Mouse (Mus musculus) cerebellum, adult (tissue): Measurements from ENCODE around the gene Fam20c.
A peak's percentile ranks its signal among the peaks of the same experiment; 100 is the strongest.

Source experiments
- ATAC-seq: cut with Nextera tagmentation; 2 replicates; pipeline ENCODE4 v1.9.2; 2017; ENCODE audit warnings: mild to moderate bottlenecking, moderate library complexity, mixed read lengths; ENCODE audit not compliant: insufficient number of reproducible peaks, low FRiP score, low TSS enrichment

Fam20c gene

DNA sequence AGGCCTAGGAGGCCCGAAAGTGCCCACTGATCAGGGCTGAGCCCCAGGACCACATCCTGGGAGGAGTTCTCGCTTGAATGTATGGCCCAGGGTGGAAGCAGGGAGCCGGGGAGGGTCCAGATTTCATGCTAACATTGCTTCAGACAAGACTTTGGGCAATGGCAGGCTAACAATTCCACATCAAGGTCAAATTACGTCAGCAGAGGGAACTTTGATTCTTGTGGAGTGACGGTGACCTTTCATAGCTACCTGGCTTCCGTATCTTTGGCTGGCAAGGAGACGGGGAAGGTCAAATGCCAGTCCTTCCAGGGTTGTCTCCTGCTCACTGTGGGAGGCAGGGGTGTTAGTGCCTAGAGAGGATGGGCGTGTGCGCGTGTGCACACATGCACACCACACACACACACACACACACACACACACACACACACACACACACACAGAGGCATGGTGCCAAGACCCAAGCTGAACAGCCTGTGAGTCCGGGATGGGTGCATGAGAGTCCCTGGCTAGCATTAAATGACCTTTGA, 36.7 kb downstream of the Fam20c start:
- ATAC-seq: no peak

GRCm38 (mm10) chr5:138801588-138802116, 47.3 kb downstream of the Fam20c start:
- no peak for ATAC-seq

DNA sequence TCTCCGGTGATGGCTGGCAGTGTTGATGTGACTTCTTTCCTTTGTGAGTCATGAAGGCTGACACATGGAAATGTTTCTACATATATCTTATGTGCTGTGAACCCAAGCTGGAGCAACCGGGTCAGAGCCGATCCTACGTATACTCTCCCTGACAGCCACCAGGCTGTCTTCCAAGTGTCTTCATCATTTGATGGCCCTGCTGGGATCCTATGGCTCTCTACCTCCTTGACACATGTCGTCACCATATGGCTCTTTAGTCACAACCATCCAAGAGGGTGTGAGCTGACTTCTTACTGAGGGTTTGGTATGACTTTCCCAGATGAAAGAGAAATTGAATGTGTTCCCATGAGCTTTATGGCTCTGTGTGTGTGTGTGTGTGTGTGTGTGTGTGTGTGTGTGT, 50.0 kb downstream of the Fam20c start:
- no peak for ATAC-seq

GRCm38 (mm10) chr5:138809767-138810166, 55.5 kb downstream of the Fam20c start:
- no peak for ATAC-seq

- no peak for ATAC-seq
Measured at GRCm38 (mm10) chr5:138819780-138820179, 65.5 kb downstream of the Fam20c start, which contains the start of gene Gm5294. Gene Gm5294 (plus strand): TSS chr5:138820080.

GRCm38 (mm10) chr5:138820717-138821332, 66.5 kb downstream of the Fam20c start:
- no peak for ATAC-seq

GRCm38 (mm10) chr5:138825090-138825489, 70.8 kb downstream of the Fam20c start:
- no peak for ATAC-seq

- ATAC-seq: no peak
Measured at GRCm38 (mm10) chr5:138833406-138833805, 79.1 kb downstream of the Fam20c start.

- ATAC-seq: no peak
Measured at GRCm38 (mm10) chr5:138834910-138835309, 80.6 kb downstream of the Fam20c start.

- ATAC-seq: no peak
Measured at GRCm38 (mm10) chr5:138840981-138841380, 86.7 kb downstream of the Fam20c start.

DNA sequence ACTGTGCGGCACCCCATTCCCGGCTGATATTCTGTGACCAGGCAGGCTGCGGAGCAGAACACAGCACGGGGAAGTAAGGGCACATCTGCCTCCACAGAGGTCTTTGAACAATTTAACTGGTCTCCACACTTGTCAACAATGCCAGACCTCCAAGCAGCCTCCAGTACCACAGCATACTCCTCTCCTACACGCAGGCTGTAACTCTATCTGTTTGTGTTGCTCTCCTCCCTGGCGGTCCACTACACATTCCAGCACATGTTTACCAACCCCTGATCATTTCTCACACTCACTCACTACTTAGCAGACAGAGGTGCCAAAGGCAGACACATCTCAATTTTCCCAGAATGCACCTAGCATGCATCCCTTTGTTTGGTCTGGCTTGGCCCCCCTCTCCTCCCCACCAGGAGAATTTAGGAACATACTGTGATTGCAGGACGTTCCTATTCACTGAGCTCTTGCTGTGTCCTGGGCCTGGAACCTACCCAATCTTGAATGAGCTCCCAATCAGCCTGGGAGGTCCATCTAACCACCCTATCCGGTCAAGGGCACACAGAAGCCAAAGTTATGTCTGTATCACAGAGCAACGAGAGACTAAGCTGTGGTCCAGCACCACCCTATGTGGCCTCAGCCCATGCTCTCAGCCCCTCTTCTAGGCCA, 89.0 kb downstream of the Fam20c start:
- no peak for ATAC-seq

DNA sequence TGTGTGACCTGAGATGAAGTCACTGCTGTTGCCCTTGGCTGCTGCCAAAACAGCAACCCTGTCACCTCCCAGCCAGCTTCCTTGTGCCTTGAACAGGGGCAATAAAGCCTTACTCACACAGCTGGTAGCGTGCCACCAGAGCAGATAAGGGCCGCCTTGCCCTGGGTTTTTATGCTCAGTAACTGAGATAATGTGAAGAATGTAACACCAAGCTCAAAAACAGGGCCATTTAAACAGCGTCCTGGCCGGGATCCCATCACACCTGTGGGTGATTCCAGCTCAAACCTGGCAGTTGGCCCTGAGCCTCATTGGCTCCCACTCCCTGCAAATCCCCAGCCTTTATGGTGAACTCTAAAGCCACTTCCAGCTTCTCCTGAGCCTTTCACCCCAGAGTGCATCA, 92.2 kb downstream of the Fam20c start:
- ATAC-seq: no peak

GRCm38 (mm10) chr5:138848102-138848501, 93.8 kb downstream of the Fam20c start:
- ATAC-seq: peak; percentile 66; the same call in 1 of the 2 replicates

DNA sequence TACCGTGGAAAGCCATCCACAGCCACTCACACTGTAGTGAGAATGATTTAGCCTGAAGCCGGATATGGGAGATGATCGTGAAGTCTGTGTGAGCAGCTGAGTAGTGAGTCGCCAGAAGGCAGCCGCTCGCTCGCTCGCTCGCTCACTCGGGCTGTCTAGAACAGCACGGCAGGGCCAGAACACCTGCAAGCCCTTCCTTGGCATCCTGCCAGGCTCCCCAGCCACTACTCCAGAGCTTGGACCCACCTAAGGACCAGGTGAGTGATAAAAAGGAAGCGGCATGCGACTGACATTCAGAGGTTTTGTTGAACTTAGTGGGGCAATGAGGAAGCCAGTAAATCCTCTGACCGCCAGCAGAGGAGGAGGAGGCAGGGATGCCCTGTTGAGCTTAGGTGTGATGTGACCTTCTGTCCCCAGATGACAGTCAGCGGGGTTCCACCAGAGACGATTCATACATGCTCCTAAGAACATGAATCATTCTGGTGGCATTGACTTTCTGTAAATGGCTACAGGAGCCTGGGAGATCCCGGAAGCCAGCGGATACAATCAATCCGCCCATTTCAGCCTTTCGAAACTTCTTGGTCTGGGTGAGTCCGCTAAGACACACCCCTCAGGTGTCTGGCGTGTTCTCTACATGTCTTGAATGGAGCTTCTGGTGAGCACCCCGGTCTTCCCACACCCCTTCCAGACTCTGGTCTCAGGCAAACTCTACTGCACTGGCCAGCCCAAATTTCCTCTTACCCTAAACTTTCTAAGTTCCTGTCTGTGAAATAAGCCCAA, 95.6 kb downstream of the Fam20c start:
- ATAC-seq: no peak

GRCm38 (mm10) chr5:138850462-138850844, 96.1 kb downstream of the Fam20c start:
- no peak for ATAC-seq

DNA sequence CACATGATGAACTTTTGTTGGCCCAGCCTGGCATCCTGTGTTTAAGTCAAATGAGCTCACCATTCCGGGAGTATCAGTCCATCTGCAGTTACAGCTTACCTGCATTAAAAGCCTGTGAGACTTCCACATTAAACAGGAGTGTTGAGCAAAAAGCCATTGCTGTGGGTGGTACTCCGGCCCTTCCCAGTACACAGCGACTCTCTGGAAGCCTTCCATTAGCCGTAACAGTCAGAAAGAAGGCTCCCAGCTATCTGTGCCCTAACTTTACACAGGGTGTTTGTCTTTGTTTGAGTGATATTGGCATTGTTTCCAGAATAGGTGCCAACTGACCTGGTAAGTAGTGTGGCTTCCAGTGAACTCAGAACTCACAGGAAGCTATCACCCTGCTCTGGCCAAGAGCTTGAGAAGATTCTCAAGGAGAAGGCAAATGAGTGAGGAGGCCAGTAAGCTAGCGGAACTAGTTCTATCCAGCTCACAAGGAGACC, 97.0 kb downstream of the Fam20c start:
- ATAC-seq: no peak

DNA sequence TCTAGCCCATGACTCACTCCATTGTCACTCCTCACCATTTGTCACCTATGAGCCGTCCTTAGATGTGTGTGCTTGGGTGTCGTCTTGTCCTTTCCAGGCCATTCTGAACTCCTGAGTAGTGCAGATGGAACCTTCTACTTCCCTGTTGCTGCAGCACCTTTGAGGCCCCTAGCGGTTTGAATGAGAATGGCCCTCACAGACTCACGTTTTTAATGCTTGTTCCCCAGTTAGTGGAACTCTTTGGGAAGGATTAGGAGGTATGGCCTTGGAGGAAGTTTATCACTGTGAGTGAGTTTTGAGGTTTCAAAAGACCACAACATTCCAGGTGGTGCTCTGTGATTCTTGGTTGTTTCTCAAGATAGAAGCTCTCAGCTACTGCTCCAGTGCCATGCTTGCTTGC, 97.8 kb downstream of the Fam20c start:
- ATAC-seq: no peak

GRCm38 (mm10) chr5:138853349-138853748, 99.0 kb downstream of the Fam20c start:
- no peak for ATAC-seq

GRCm38 (mm10) chr5:138857010-138857617, 102.8 kb downstream of the Fam20c start:
- ATAC-seq: peak; percentile 66

DNA sequence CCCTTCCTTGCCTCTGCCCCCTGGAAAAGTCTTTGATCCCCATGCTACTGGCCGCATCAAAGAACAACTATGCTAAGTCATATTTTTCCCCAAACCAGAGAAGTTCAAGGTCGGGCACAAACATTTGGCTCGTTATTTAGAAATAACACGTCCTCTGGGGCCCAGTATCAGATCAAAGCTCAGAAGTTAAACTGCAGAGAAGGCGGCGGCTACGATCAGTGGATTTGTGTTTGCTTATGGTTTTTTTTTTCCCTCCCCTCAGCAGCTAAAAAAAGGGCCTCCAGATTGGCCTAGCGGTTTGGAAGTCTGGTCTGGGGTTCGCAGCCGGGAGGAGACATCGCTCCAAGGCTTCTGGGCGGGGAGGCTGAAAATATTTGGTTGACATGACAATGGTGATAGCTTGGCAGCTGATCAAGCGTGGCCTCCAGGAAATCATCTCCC, 103.5 kb downstream of the Fam20c start:
- no peak for ATAC-seq
